Mouse (Mus musculus) C2C12 (cell line): ENCODE data around the gene Gm42791.

Experiments used
- CEBPB ChIP-seq: IDR thresholded peaks from one replicate; pipeline ENCODE4 v1.6.1; 2011; ENCODE audit warnings: low read depth, mild to moderate bottlenecking, control low read depth, moderate library complexity
- CTCF ChIP-seq: IDR thresholded peaks from one replicate; pipeline ENCODE4 v1.5.1; 2011; ENCODE audit not compliant: control insufficient read depth, insufficient read depth, insufficient read length
- FOSL1 ChIP-seq: IDR thresholded peaks from one replicate; pipeline ENCODE4 v1.8.0; 2011; ENCODE audit warnings: mild to moderate bottlenecking, low read length; ENCODE audit not compliant: poor library complexity, insufficient read depth, severe bottlenecking
- USF1 ChIP-seq: IDR thresholded peaks from one replicate; pipeline ENCODE4 v1.6.1; 2011; ENCODE audit warnings: low read depth, mild to moderate bottlenecking, control low read depth, moderate library complexity

- TF ChIP-seq CTCF, result no peak
- TF ChIP-seq USF1, result no peak
- TF ChIP-seq FOSL1, result no peak
- no peak for TF ChIP-seq CEBPB
Measured at GRCm38 (mm10) chr5:148873116-148873515, 121.8 kb downstream of the Gm42791 start.
